Mouse (Mus musculus) embryonic facial prominence, embryonic 15.5 days (tissue): ENCODE measurements around the gene C3ar1. TPM values are rescaled to one million over a fixed set of nuclear protein-coding genes. Genes with fewer than 3 reads are reported as not detected.

Experiments
- ATAC-seq: fragments of 200-750 bp; cut with Nextera tagmentation; 2 replicates; pipeline ENCODE4 v1.8.0; 2017; ENCODE audit warnings: low read depth, moderate TSS enrichment; ENCODE audit not compliant: insufficient number of reproducible peaks, low FRiP score, low TSS enrichment
- H3K27ac ChIP-seq: fragments of 300-500 bp; sonication (generic); replicated peaks from 2 replicates; pipeline ENCODE4 v1.5.1; 2015; ENCODE audit warnings: mild to moderate bottlenecking, inconsistent platforms
- H3K27me3 ChIP-seq: fragments of 300-500 bp; sonication (generic); 2 replicates; pipeline ENCODE4 v1.6.1; 2015; ENCODE audit warnings: inconsistent platforms
- H3K36me3 ChIP-seq: fragments of 300-500 bp; sonication (generic); 2 replicates; pipeline ENCODE4 v1.6.1; 2015; ENCODE audit warnings: mild to moderate bottlenecking, inconsistent platforms
- H3K4me1 ChIP-seq: fragments of 300-500 bp; sonication (generic); 2 replicates; pipeline ENCODE4 v1.6.1; 2015; ENCODE audit warnings: inconsistent platforms
- H3K4me2 ChIP-seq: fragments of 300-500 bp; sonication (generic); replicated peaks from 2 replicates; pipeline ENCODE4 v1.6.1; 2015; ENCODE audit warnings: mild to moderate bottlenecking, inconsistent platforms
- H3K4me3 ChIP-seq: fragments of 300-500 bp; sonication (generic); replicated peaks from 2 replicates; pipeline ENCODE4 v1.5.1; 2015; ENCODE audit warnings: mild to moderate bottlenecking, inconsistent platforms
- H3K9ac ChIP-seq: fragments of 300-500 bp; sonication (generic); 2 replicates; pipeline ENCODE4 v1.6.1; 2015; ENCODE audit warnings: inconsistent platforms
- H3K9me3 ChIP-seq: fragments of 300-500 bp; sonication (generic); replicated peaks from 2 replicates; pipeline ENCODE4 v1.6.1; 2016; ENCODE audit warnings: inconsistent platforms
- WGBS: fragments of 180-500 bp; shearing (Covaris S2); methylation state at CpG from one replicate; pipeline ENCODE4 v1.1.7; 2015; 5-methylcytosine and 5-hydroxymethylcytosine counted together
- polyA plus RNA-seq: library from polyadenylated mRNA; unstranded; fragments of >200 nt; fragmentation: Nextera tagmentation; extraction: Ambion mirVana; gene quantifications from 2 replicates; pipeline ENCODE4 v1.2.1, GENCODE M21; 2015

C3ar1 gene
- polyA plus RNA-seq, 1 experiment from 2014 or later, result 4.0 TPM

GRCm38 (mm10) chr6:122869846-122870245 is 13.9 kb upstream of the C3ar1 start:
- no peak for ATAC-seq

GRCm38 (mm10) chr6:122867914-122868313 is 12.0 kb upstream of the C3ar1 start:
- H3K4me1 ChIP-seq, result no peaks in the 10 kb centered on the region
- no peak overlapping the region for H3K4me3 ChIP-seq
- H3K9me3 ChIP-seq, result no peaks in the 10 kb centered on the region
- 68% methylated on average over 4 of the region's 4 CpGs for WGBS
- no peak overlapping the region for H3K4me2 ChIP-seq
- H3K36me3 ChIP-seq, result no peaks in the 10 kb centered on the region
- no peak overlapping the region for H3K27ac ChIP-seq
- H3K9ac ChIP-seq, result no peak overlapping the region
- no peak for ATAC-seq
- no peaks in the 10 kb centered on the region for H3K27me3 ChIP-seq

More at GRCm38 (mm10) chr6:122869846-122870245, 13.9 kb upstream of the C3ar1 start:
- Histone ChIP-seq H3K4me2 (no peak overlapping the region), H3K9ac (no peak overlapping the region), H3K4me3 (no peak overlapping the region), H3K27ac (no peak overlapping the region), H3K9me3 (no peaks in the 10 kb centered on the region), H3K4me1 (no peaks in the 10 kb centered on the region), H3K27me3 (no peaks in the 10 kb centered on the region), H3K36me3 (no peaks in the 10 kb centered on the region)
- 61% methylated on average over 11 of the region's 11 CpGs for WGBS

- ATAC-seq, result no peak
- Histone ChIP-seq H3K4me3 (no peak overlapping the region), H3K4me1 (no peaks in the 10 kb centered on the region), H3K9me3 (peaks cover 6% of the 10 kb centered on the region; the same call in 1 of the 2 replicates), H3K36me3 (no peaks in the 10 kb centered on the region), H3K27me3 (no peaks in the 10 kb centered on the region), H3K9ac (no peak overlapping the region), H3K27ac (no peak overlapping the region), H3K4me2 (no peak overlapping the region)
- 97% methylated on average over 1 of the region's 1 CpGs for WGBS
Measured at GRCm38 (mm10) chr6:122862871-122863270, 6.9 kb upstream of the C3ar1 start.

GRCm38 (mm10) chr6:122862434-122862833 is 6.5 kb upstream of the C3ar1 start:
- no peaks in the 10 kb centered on the region for H3K4me1 ChIP-seq
- H3K9me3 ChIP-seq, result peaks cover 6% of the 10 kb centered on the region; the same call in 1 of the 2 replicates
- no peaks in the 10 kb centered on the region for H3K36me3 ChIP-seq
- no peak overlapping the region for H3K4me3 ChIP-seq
- no peak overlapping the region for H3K4me2 ChIP-seq
- WGBS, result 83% methylated on average over 6 of the region's 6 CpGs
- ATAC-seq, result no peak
- H3K27me3 ChIP-seq, result no peaks in the 10 kb centered on the region
- H3K9ac ChIP-seq, result no peak overlapping the region
- no peak overlapping the region for H3K27ac ChIP-seq

- H3K36me3 ChIP-seq, result no peaks in the 10 kb centered on the region
- H3K4me2 ChIP-seq, result no peak overlapping the region
- H3K27me3 ChIP-seq, result no peaks in the 10 kb centered on the region
- 82% methylated on average over 12 of the region's 12 CpGs for WGBS
- H3K4me3 ChIP-seq, result no peak overlapping the region
- ATAC-seq, result no peak
- H3K9ac ChIP-seq, result no peak overlapping the region
- no peaks in the 10 kb centered on the region for H3K9me3 ChIP-seq
- no peaks in the 10 kb centered on the region for H3K4me1 ChIP-seq
- no peak overlapping the region for H3K27ac ChIP-seq
Measured at GRCm38 (mm10) chr6:122854552-122854951, 1.4 kb downstream of the C3ar1 start.

GRCm38 (mm10) chr6:122852696-122853095 is 3.3 kb downstream of the C3ar1 start:
- Histone ChIP-seq H3K9me3 (no peaks in the 10 kb centered on the region), H3K9ac (no peak overlapping the region), H3K4me2 (no peak overlapping the region), H3K27ac (no peak overlapping the region), H3K4me1 (no peaks in the 10 kb centered on the region), H3K4me3 (no peak overlapping the region), H3K27me3 (no peaks in the 10 kb centered on the region), H3K36me3 (no peaks in the 10 kb centered on the region)
- ATAC-seq, result no peak
- WGBS, result 68% methylated on average over 2 of the region's 2 CpGs

- Histone ChIP-seq H3K9me3 (no peaks in the 10 kb centered on the region), H3K27ac (no peak overlapping the region), H3K36me3 (peaks cover 63% of the 10 kb centered on the region), H3K9ac (no peak overlapping the region), H3K4me1 (no peaks in the 10 kb centered on the region), H3K4me2 (no peak overlapping the region), H3K4me3 (no peak overlapping the region), H3K27me3 (no peaks in the 10 kb centered on the region)
- 65% methylated on average over 6 of the region's 6 CpGs for WGBS
- ATAC-seq, result no peak
Measured at GRCm38 (mm10) chr6:122843759-122844158, 12.2 kb downstream of the C3ar1 start.

- Histone ChIP-seq H3K4me1 (no peaks in the 10 kb centered on the region), H3K27me3 (no peaks in the 10 kb centered on the region), H3K27ac (no peak overlapping the region), H3K4me3 (no peak overlapping the region), H3K9me3 (no peaks in the 10 kb centered on the region), H3K4me2 (no peak overlapping the region), H3K9ac (no peak overlapping the region), H3K36me3 (peaks cover 91% of the 10 kb centered on the region)
- WGBS, result 91% methylated on average over 5 of the region's 5 CpGs
- ATAC-seq, result no peak
Measured at GRCm38 (mm10) chr6:122837539-122837938, 18.4 kb downstream of the C3ar1 start.

GRCm38 (mm10) chr6:122836974-122837373 is 19.0 kb downstream of the C3ar1 start:
- no peak for ATAC-seq
- Histone ChIP-seq H3K27ac (no peak overlapping the region), H3K27me3 (no peaks in the 10 kb centered on the region), H3K4me1 (no peaks in the 10 kb centered on the region), H3K36me3 (peaks cover 96% of the 10 kb centered on the region), H3K4me2 (no peak overlapping the region), H3K9me3 (no peaks in the 10 kb centered on the region), H3K4me3 (no peak overlapping the region), H3K9ac (no peak overlapping the region)
- 96% methylated on average over 3 of the region's 3 CpGs for WGBS

- Histone ChIP-seq H3K9ac (no peak overlapping the region), H3K9me3 (no peaks in the 10 kb centered on the region), H3K4me1 (no peaks in the 10 kb centered on the region), H3K27me3 (no peaks in the 10 kb centered on the region), H3K4me3 (no peak overlapping the region), H3K4me2 (no peak overlapping the region), H3K27ac (no peak overlapping the region), H3K36me3 (peaks cover 88% of the 10 kb centered on the region)
- WGBS, result 70% methylated on average over 4 of the region's 4 CpGs
- ATAC-seq, result no peak
Measured at GRCm38 (mm10) chr6:122834365-122834764, 21.6 kb downstream of the C3ar1 start.

GRCm38 (mm10) chr6:122832880-122833279 is 23.1 kb downstream of the C3ar1 start:
- H3K9me3 ChIP-seq, result no peaks in the 10 kb centered on the region
- H3K27me3 ChIP-seq, result no peaks in the 10 kb centered on the region
- no peak overlapping the region for H3K4me2 ChIP-seq
- 71% methylated on average over 7 of the region's 7 CpGs for WGBS
- no peaks in the 10 kb centered on the region for H3K4me1 ChIP-seq
- peaks cover 84% of the 10 kb centered on the region for H3K36me3 ChIP-seq
- no peak for ATAC-seq
- H3K4me3 ChIP-seq, result no peak overlapping the region
- no peak overlapping the region for H3K27ac ChIP-seq
- H3K9ac ChIP-seq, result no peak overlapping the region

- Histone ChIP-seq H3K4me1 (peaks cover 26% of the 10 kb centered on the region), H3K36me3 (peaks cover 39% of the 10 kb centered on the region), H3K4me3 (no peak overlapping the region), H3K27me3 (no peaks in the 10 kb centered on the region), H3K27ac (no peak overlapping the region), H3K4me2 (no peak overlapping the region), H3K9ac (no peak overlapping the region), H3K9me3 (no peaks in the 10 kb centered on the region)
- ATAC-seq, result no peak
- WGBS, result 49% methylated on average over 13 of the region's 13 CpGs
Measured at GRCm38 (mm10) chr6:122828086-122828485, 27.9 kb downstream of the C3ar1 start.
